Mouse (Mus musculus): ENCODE results near the gene Aph1b. TPM values are rescaled to one million over a fixed set of nuclear protein-coding genes. Genes with fewer than 3 reads are reported as not detected.

Gene Aph1b
- polyA plus RNA-seq (2015; fragmentation: Nextera tagmentation; extraction: Ambion mirVana): 2.0 and 2.1 TPM in 2 replicates

GRCm38 (mm10) chr9:66795464-66796324 is at the start of gene Aph1b:
Gene Aph1b (minus strand): TSS chr9:66795490.
- DNase-seq: peak; percentile 97
- H3K27ac ChIP-seq (ENCODE audit: low read depth): peak within 1 kb of the TSS; percentile 83
- ATAC-seq: peak; percentile 94

GRCm38 (mm10) chr9:66835097-66835480 is 39.8 kb upstream of the Aph1b start:
- Histone ChIP-seq H3K9me3 (ENCODE audit: low read length) (no peaks in the 10 kb centered on the region), H3K4me1 (ENCODE audit: insufficient read depth) (peaks cover 20% of the 10 kb centered on the region), H3K27me3 (ENCODE audit: insufficient read depth, low read length) (no peaks in the 10 kb centered on the region), H3K9ac (replicated peaks) (peak overlapping the region; percentile 67), H3K4me2 (ENCODE audit: low read depth, low read length) (peak overlapping the region; percentile 98), H3K36me3 (replicated peaks; ENCODE audit: insufficient read depth, low read length) (no peaks in the 10 kb centered on the region), H3K4me3 (ENCODE audit: low read depth, low read length) (peak overlapping the region; percentile 59), H3K27ac (ENCODE audit: low read depth) (peak overlapping the region; percentile 53; the same call in 1 of the 2 replicates)
- no peak for TF ChIP-seq EP300 (IDR thresholded peaks at IDR 0.05; ENCODE audit: low read depth)
- TF ChIP-seq CTCF (IDR thresholded peaks at IDR 0.05; ENCODE audit: low read depth): peak; percentile 27
- ATAC-seq: peak; percentile 48
- DNase-seq: no peak
- WGBS (ENCODE audit: insufficient replicate concordance): 3% methylated on average over 24 of the region's 24 CpGs

More at GRCm38 (mm10) chr9:66795464-66796324, at the start of gene Aph1b:
- H3K4me1 ChIP-seq (ENCODE audit: insufficient read depth): 0 out of 2 replicates have a peak, but pooled peaks cover 15% of the 10 kb centered on the region
- whole genome bisulfite sequencing (ENCODE audit: insufficient replicate concordance): under 1% methylated on average over 42 of the region's 42 CpGs
- H3K9ac ChIP-seq (replicated peaks): peak within 1 kb of the TSS; percentile 61
- peak within 1 kb of the TSS; percentile 80 for H3K4me2 ChIP-seq (ENCODE audit: low read depth, low read length)
- H3K9me3 ChIP-seq (ENCODE audit: low read length): no peaks in the 10 kb centered on the region
- H3K36me3 ChIP-seq (replicated peaks; ENCODE audit: insufficient read depth, low read length): no peaks in the 10 kb centered on the region
- H3K27me3 ChIP-seq (ENCODE audit: insufficient read depth, low read length): no peaks in the 10 kb centered on the region
- TF ChIP-seq EP300 (IDR thresholded peaks at IDR 0.05; ENCODE audit: low read depth): no peak
- TF ChIP-seq CTCF (IDR thresholded peaks at IDR 0.05; ENCODE audit: low read depth): no peak
- H3K4me3 ChIP-seq (ENCODE audit: low read depth, low read length): peak within 1 kb of the TSS; percentile 52

GRCm38 (mm10) chr9:66834318-66835096 is 39.2 kb upstream of the Aph1b start, which contains the start of gene Aph1c:
Gene Aph1c (minus strand): TSS chr9:66834726.
- ATAC-seq (peak; percentile 99), DNase-seq (peak; percentile 99)
- Histone ChIP-seq H3K36me3 (replicated peaks; ENCODE audit: insufficient read depth, low read length) (no peaks in the 10 kb centered on the region), H3K4me3 (ENCODE audit: low read depth, low read length) (peak within 1 kb of the TSS; percentile 59), H3K4me1 (ENCODE audit: insufficient read depth) (peaks cover 20% of the 10 kb centered on the region), H3K4me2 (ENCODE audit: low read depth, low read length) (peak within 1 kb of the TSS; percentile 98), H3K9me3 (ENCODE audit: low read length) (no peaks in the 10 kb centered on the region), H3K27ac (ENCODE audit: low read depth) (peak within 1 kb of the TSS; percentile 53), H3K9ac (replicated peaks) (peak within 1 kb of the TSS; percentile 67), H3K27me3 (ENCODE audit: insufficient read depth, low read length) (no peaks in the 10 kb centered on the region)
- under 1% methylated on average over 57 of the region's 58 CpGs for WGBS (ENCODE audit: insufficient replicate concordance)
- TF ChIP-seq CTCF (IDR thresholded peaks at IDR 0.05; ENCODE audit: low read depth): no peak
- TF ChIP-seq EP300 (IDR thresholded peaks at IDR 0.05; ENCODE audit: low read depth): no peak

GRCm38 (mm10) chr9:66833851-66834250 is 38.6 kb upstream of the Aph1b start:
- H3K27me3 ChIP-seq (ENCODE audit: insufficient read depth, low read length): no peaks in the 10 kb centered on the region
- H3K4me1 ChIP-seq (ENCODE audit: insufficient read depth): peaks cover 20% of the 10 kb centered on the region
- ATAC-seq (no peak), DNase-seq (no peak)
- peak overlapping the region; percentile 59 for H3K4me3 ChIP-seq (ENCODE audit: low read depth, low read length)
- H3K9me3 ChIP-seq (ENCODE audit: low read length): no peaks in the 10 kb centered on the region
- WGBS (ENCODE audit: insufficient replicate concordance): 37% methylated on average over 7 of the region's 7 CpGs
- no peaks in the 10 kb centered on the region for H3K36me3 ChIP-seq (replicated peaks; ENCODE audit: insufficient read depth, low read length)
- no peak overlapping the region for H3K27ac ChIP-seq (ENCODE audit: low read depth)
- H3K9ac ChIP-seq (replicated peaks): peak overlapping the region; percentile 58; the same call in 1 of the 2 replicates
- peak overlapping the region; percentile 98 for H3K4me2 ChIP-seq (ENCODE audit: low read depth, low read length)
- TF ChIP-seq EP300 (IDR thresholded peaks at IDR 0.05; ENCODE audit: low read depth) (no peak), CTCF (IDR thresholded peaks at IDR 0.05; ENCODE audit: low read depth) (no peak)

- DNase-seq (no peak), ATAC-seq (no peak)
- Histone ChIP-seq H3K27ac (ENCODE audit: low read depth) (peak overlapping the region; percentile 44), H3K4me1 (ENCODE audit: insufficient read depth) (peaks cover 20% of the 10 kb centered on the region), H3K9me3 (ENCODE audit: low read length) (no peaks in the 10 kb centered on the region), H3K4me3 (ENCODE audit: low read depth, low read length) (no peak overlapping the region), H3K9ac (replicated peaks) (no peak overlapping the region), H3K27me3 (ENCODE audit: insufficient read depth, low read length) (no peaks in the 10 kb centered on the region), H3K4me2 (ENCODE audit: low read depth, low read length) (no peak overlapping the region), H3K36me3 (replicated peaks; ENCODE audit: insufficient read depth, low read length) (no peaks in the 10 kb centered on the region)
- WGBS (ENCODE audit: insufficient replicate concordance): 34% methylated on average over 4 of the region's 4 CpGs
- no peak for TF ChIP-seq CTCF (IDR thresholded peaks at IDR 0.05; ENCODE audit: low read depth)
- TF ChIP-seq EP300 (IDR thresholded peaks at IDR 0.05; ENCODE audit: low read depth): no peak
Measured at GRCm38 (mm10) chr9:66832366-66832908, 37.1 kb upstream of the Aph1b start.
